Mouse (Mus musculus): ENCODE data around the gene Fat3. TPM values are rescaled to one million over a fixed set of nuclear protein-coding genes. Genes with fewer than 3 reads are reported as not detected.

Fat3 gene
- polyA plus RNA-seq, 1 experiment from 2014 or later: 1.1 TPM

DNA sequence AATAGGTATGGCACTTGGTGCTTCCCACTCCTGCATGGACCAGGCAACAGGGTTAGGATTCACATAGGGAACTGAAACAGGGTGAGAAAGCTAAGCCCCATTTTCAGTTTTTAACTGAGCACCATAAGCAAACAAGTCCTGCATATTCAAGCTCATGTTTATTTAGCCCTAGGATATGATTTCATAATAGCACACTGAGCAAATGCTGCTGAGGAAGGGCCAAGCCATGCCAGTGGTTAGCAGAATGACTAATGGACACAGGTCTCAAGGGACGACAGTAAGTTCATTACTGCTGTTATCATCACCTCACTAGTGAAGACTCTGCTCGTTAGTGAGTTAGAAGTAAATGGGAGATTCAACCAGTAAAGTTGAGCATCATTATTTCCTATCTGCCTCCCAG, 333.0 kb downstream of the Fat3 start:
- WGBS: 59% methylated on average over 2 of the region's 2 CpGs
- no peaks in the 10 kb centered on the region for H3K36me3 ChIP-seq
- no peak overlapping the region for H3K27ac ChIP-seq (replicated peaks)
- H3K27me3 ChIP-seq (replicated peaks): no peaks in the 10 kb centered on the region
- no peak for ATAC-seq (ENCODE audit: extremely low read depth, insufficient number of reproducible peaks, low FRiP score, low TSS enrichment)
- 0 out of 2 replicates have a peak, but pooled peaks cover 4% of the 10 kb centered on the region for H3K4me1 ChIP-seq
- no peaks in the 10 kb centered on the region; the same call in 1 of the 2 replicates for H3K9me3 ChIP-seq
- no peak overlapping the region for H3K4me2 ChIP-seq
- H3K9ac ChIP-seq: no peak overlapping the region
- no peak overlapping the region for H3K4me3 ChIP-seq

DNA sequence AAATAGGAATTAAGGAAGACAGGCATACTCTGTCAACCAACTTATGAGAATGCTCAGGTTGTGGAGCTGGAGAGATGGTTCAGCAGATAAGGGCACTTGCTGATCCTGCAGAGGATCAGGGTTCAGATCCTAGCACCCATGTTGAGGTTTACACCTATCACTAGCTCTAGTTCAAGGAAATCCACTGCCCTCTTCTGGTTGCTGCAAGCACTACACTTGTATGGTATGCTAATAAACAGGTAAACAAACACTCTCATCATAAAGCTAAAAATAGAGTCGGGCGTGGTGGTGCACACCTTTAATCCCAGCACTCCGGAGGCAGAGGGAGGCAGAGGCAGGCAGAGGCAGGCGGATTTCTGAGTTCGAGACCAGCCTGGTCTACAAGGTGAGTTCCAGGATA, 341.7 kb downstream of the Fat3 start:
- H3K27ac ChIP-seq (replicated peaks): no peak overlapping the region
- H3K4me3 ChIP-seq: no peak overlapping the region
- no peak for ATAC-seq (ENCODE audit: extremely low read depth, insufficient number of reproducible peaks, low FRiP score, low TSS enrichment)
- no peaks in the 10 kb centered on the region for H3K4me1 ChIP-seq
- 0 out of 2 replicates have a peak, but pooled peaks cover 3% of the 10 kb centered on the region for H3K9me3 ChIP-seq
- H3K36me3 ChIP-seq: no peaks in the 10 kb centered on the region
- no peak overlapping the region for H3K9ac ChIP-seq
- H3K4me2 ChIP-seq: no peak overlapping the region
- H3K27me3 ChIP-seq (replicated peaks): no peaks in the 10 kb centered on the region
- WGBS: 88% methylated on average over 5 of the region's 5 CpGs

DNA sequence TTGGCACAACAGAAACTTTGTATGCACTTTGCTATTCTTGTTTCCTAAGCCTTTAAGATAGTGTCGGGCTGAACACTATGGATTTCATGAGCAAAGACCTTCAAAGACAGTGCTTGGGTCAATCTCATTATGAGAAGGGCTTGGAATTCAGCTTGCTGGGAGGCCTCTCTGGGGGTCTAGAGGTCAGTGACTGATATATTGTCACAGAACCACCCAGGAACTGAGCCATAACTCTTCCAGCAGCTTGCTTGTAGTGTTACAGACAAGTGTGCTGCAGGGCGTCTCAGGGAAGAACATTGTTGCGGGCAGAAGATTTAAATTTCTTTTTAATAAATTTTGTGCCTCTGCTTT, 347.5 kb downstream of the Fat3 start:
- 57% methylated on average over 3 of the region's 3 CpGs for WGBS
- H3K27ac ChIP-seq (replicated peaks): no peak overlapping the region
- ATAC-seq (ENCODE audit: extremely low read depth, insufficient number of reproducible peaks, low FRiP score, low TSS enrichment): no peak

DNA sequence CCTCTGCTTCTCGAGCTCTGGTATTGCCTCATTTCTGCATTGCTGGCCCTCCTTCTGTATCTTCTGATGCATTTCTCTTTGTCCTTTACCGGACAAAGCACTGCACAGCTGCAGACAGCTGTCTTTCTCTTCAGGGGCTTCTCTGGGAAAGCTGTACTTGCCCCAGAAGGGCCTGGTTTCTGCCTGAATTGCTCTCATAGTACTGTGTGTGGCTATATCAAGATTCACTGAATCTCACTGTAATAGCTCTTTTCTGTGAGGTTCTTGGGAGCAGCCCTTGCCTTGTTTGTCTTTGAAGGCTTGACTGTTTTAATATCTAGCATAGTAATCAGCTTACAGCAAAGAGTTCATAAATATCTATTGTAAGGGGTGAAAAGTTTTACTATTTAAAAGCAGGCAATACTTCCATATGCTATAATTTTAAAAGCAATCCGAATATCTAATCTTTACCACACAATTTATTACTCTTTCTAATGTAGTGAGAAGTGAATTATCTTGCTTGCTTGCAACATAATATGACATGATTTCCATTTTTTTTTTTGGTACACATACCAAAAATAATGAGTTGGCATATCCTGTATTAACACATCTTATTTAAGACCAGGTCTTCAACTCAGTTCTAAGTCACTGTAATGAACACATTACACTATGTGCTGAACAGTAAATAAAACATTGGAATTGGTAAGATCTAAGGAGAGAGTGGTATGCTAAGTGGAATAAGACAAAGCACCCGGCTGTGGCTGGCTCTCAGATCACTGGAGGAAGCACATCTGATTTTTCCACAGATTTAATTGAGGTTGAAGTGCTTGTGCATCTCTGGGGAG, 348.1 kb downstream of the Fat3 start:
- H3K9ac ChIP-seq: no peak overlapping the region
- no peak for ATAC-seq (ENCODE audit: extremely low read depth, insufficient number of reproducible peaks, low FRiP score, low TSS enrichment)
- H3K27me3 ChIP-seq (replicated peaks): no peaks in the 10 kb centered on the region
- 59% methylated on average over 4 of the region's 4 CpGs for WGBS
- H3K4me2 ChIP-seq: no peak overlapping the region
- H3K27ac ChIP-seq (replicated peaks): no peak overlapping the region
- no peaks in the 10 kb centered on the region for H3K9me3 ChIP-seq
- H3K4me3 ChIP-seq: no peak overlapping the region
- no peaks in the 10 kb centered on the region for H3K36me3 ChIP-seq
- peaks cover 8% of the 10 kb centered on the region for H3K4me1 ChIP-seq

More for the DNA sequence above, 347.5 kb downstream of the Fat3 start:
- Histone ChIP-seq H3K9me3 (no peaks in the 10 kb centered on the region), H3K36me3 (no peaks in the 10 kb centered on the region), H3K4me1 (peaks cover 8% of the 10 kb centered on the region), H3K27me3 (replicated peaks) (no peaks in the 10 kb centered on the region), H3K4me2 (no peak overlapping the region), H3K9ac (no peak overlapping the region), H3K4me3 (no peak overlapping the region)

DNA sequence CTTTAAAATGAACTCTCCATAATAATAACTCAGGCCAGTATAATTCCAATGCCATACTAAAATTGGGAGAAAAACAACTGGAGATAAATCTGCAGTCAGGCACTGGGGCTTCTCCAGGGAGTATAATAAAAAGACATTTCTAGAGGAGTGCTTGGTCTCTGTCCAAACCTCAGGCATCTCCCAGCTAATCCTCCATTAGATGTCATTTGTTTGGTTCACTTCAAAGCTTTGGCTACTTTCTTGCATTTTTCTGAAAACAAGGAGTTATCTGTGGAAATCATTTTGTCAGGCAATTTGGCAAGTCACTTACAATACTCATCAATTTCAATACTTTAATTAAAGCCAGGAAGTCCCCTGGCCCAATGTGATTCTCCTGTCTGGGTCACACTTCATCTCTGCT, 351.0 kb downstream of the Fat3 start:
- Histone ChIP-seq H3K9me3 (no peaks in the 10 kb centered on the region), H3K27ac (replicated peaks) (no peak overlapping the region), H3K27me3 (replicated peaks) (no peaks in the 10 kb centered on the region), H3K9ac (no peak overlapping the region), H3K4me2 (no peak overlapping the region), H3K4me3 (no peak overlapping the region), H3K4me1 (peaks cover 8% of the 10 kb centered on the region), H3K36me3 (no peaks in the 10 kb centered on the region)
- no peak for ATAC-seq (ENCODE audit: extremely low read depth, insufficient number of reproducible peaks, low FRiP score, low TSS enrichment)

DNA sequence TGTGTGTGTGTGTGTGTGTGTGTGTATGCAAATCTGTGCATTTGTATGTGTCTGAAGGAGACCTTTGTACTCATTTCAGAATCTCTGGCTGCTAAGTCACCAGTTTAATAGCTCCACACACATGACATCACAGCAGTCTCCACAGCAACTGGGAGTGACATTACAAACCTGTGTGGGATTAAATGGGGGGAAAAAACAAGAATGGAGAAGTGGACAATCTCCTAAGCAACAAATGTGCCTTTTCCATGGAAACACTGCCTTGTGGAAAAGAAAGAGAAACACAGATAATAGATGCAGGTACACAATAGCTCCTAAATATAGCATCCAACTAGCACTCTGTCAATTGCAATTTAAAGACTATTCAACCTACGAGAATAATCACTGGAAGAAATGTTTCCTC, 353.4 kb downstream of the Fat3 start:
- Histone ChIP-seq H3K9ac (no peak overlapping the region), H3K4me2 (no peak overlapping the region), H3K36me3 (no peaks in the 10 kb centered on the region), H3K27ac (replicated peaks) (no peak overlapping the region), H3K4me1 (peaks cover 4% of the 10 kb centered on the region; the same call in 1 of the 2 replicates), H3K9me3 (no peaks in the 10 kb centered on the region), H3K4me3 (no peak overlapping the region), H3K27me3 (replicated peaks) (no peaks in the 10 kb centered on the region)
- WGBS: 25% methylated on average over 1 of the region's 1 CpGs
- ATAC-seq (ENCODE audit: extremely low read depth, insufficient number of reproducible peaks, low FRiP score, low TSS enrichment): no peak

DNA sequence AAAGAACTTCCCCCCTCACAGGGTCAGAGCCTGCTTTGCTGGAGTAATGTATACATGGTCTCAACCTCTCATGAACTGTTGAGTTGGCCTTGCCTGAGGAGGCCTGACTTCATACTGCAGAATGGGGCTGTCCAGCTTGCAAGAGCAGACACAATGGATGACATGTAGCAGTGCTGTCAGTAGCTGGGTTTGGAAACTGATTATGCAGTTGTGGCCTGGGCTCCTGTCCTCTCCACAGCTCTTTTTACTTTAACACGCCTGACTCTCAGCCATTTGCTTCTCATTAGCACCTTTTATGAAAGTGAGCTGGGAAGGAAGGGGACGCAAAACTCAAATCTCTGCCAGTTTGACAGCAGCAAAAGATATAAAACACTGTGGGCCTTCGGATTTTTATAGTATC, 356.4 kb downstream of the Fat3 start:
- ATAC-seq (ENCODE audit: extremely low read depth, insufficient number of reproducible peaks, low FRiP score, low TSS enrichment): no peak
- no peak overlapping the region for H3K27ac ChIP-seq (replicated peaks)
- WGBS: 56% methylated on average over 3 of the region's 3 CpGs
- no peaks in the 10 kb centered on the region for H3K36me3 ChIP-seq
- no peak overlapping the region for H3K4me3 ChIP-seq
- H3K4me2 ChIP-seq: no peak overlapping the region
- no peak overlapping the region for H3K9ac ChIP-seq
- H3K4me1 ChIP-seq: peaks cover 4% of the 10 kb centered on the region; the same call in 1 of the 2 replicates
- no peaks in the 10 kb centered on the region for H3K27me3 ChIP-seq (replicated peaks)
- no peaks in the 10 kb centered on the region for H3K9me3 ChIP-seq

DNA sequence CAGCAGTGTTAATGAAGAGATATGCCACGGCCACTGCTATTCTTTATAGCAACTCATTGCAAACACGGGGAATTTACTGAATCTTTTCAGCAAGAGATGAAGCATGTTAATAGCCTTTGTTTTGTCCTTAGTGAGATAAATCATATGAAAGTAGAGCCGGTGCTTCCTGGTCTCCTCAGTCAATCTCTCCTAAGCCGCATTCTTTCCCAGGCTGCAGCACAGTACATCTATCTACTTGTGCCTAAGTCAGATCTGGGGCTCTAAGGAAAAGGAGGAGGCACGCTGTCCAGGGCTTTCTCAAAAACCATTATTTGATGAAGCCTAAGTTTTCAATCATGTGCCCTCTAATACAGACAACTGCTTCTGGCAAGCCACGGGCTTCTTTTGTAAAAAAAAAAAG, 361.8 kb downstream of the Fat3 start:
- H3K36me3 ChIP-seq: no peaks in the 10 kb centered on the region
- no peak overlapping the region for H3K4me2 ChIP-seq
- ATAC-seq (ENCODE audit: extremely low read depth, insufficient number of reproducible peaks, low FRiP score, low TSS enrichment): no peak
- H3K9ac ChIP-seq: no peak overlapping the region
- WGBS: 69% methylated on average over 6 of the region's 6 CpGs
- no peak overlapping the region for H3K27ac ChIP-seq (replicated peaks)
- H3K4me3 ChIP-seq: no peak overlapping the region
- H3K9me3 ChIP-seq: no peaks in the 10 kb centered on the region
- H3K4me1 ChIP-seq: peaks cover under 1% of the 10 kb centered on the region; the same call in 1 of the 2 replicates
- H3K27me3 ChIP-seq (replicated peaks): no peaks in the 10 kb centered on the region; the same call in 1 of the 2 replicates

DNA sequence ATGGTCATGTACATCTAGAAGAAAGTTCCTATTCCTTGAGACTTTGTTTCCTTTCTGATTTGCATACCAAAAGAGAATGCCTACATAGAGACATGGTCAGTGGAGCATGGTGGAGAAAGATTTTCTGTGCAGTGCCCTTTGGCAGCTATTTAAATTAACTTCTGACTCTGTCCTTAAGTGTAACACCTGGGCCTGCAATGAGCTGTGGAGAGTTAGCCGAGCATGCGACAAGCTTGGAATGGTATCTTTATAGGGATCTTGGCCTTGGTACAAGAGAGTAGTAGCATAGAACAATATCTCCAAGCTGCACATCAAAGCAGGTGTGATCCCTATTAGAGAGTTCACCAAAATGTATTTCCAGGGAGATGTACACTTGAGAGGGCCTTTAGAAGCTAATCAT, 368.0 kb downstream of the Fat3 start:
- no peak for ATAC-seq (ENCODE audit: extremely low read depth, insufficient number of reproducible peaks, low FRiP score, low TSS enrichment)

DNA sequence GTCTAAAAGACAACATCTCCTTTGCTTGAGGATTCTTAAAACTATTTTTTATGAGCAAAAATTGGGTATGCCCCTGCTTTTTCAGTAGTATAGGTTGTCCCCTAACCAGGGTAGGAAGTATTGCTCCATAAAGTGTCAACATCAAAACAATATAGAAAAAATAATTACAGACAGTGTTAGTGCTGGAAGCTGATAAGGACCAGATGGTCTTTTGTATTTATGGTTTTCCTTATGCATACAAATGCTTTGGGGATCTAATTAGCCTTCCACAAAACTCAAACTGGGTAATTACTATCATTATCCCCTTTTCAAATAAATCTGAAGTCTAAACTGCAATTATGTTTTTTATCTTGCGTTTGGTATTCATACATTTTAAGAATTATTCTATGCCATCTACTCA, 368.5 kb downstream of the Fat3 start:
- WGBS: 91% methylated on average over 1 of the region's 1 CpGs

More for the DNA sequence above, 368.0 kb downstream of the Fat3 start:
- WGBS: 82% methylated on average over 2 of the region's 2 CpGs
- Histone ChIP-seq H3K4me3 (no peak overlapping the region), H3K9me3 (no peaks in the 10 kb centered on the region), H3K27me3 (replicated peaks) (no peaks in the 10 kb centered on the region), H3K36me3 (no peaks in the 10 kb centered on the region), H3K4me1 (no peaks in the 10 kb centered on the region), H3K9ac (no peak overlapping the region), H3K27ac (replicated peaks) (no peak overlapping the region), H3K4me2 (no peak overlapping the region)

DNA sequence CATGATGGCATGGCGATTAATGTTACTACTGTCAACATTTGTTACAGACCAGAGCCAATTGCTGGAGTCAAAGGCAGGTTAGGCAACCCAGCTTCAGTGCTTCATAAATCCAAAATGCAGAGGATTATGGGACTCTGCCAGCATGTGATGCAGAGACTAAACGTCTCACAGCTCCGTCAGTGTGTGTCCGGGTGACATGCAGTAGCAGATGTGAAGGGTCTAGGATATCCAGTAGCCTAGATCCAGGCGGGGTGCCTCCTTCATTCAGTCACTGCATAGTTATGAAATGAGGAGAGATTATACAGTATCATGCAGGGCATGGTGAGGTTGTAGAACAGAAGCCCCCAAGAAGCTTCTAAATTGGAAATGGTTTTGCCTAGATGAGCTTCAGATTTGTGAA, 379.3 kb downstream of the Fat3 start:
- no peaks in the 10 kb centered on the region; the same call in 1 of the 2 replicates for H3K27me3 ChIP-seq (replicated peaks)
- H3K36me3 ChIP-seq: no peaks in the 10 kb centered on the region
- H3K9me3 ChIP-seq: no peaks in the 10 kb centered on the region
- H3K4me1 ChIP-seq: peaks cover 4% of the 10 kb centered on the region; the same call in 1 of the 2 replicates
- no peak overlapping the region for H3K4me2 ChIP-seq
- ATAC-seq (ENCODE audit: extremely low read depth, insufficient number of reproducible peaks, low FRiP score, low TSS enrichment): no peak
- no peak overlapping the region for H3K4me3 ChIP-seq
- 68% methylated on average over 5 of the region's 5 CpGs for WGBS
- H3K27ac ChIP-seq (replicated peaks): no peak overlapping the region
- no peak overlapping the region for H3K9ac ChIP-seq

More for the DNA sequence above, 368.5 kb downstream of the Fat3 start:
- Histone ChIP-seq H3K4me1 (no peaks in the 10 kb centered on the region), H3K4me2 (no peak overlapping the region), H3K9ac (no peak overlapping the region), H3K36me3 (no peaks in the 10 kb centered on the region), H3K4me3 (no peak overlapping the region), H3K27me3 (replicated peaks) (no peaks in the 10 kb centered on the region), H3K27ac (replicated peaks) (no peak overlapping the region), H3K9me3 (no peaks in the 10 kb centered on the region)
- ATAC-seq (ENCODE audit: extremely low read depth, insufficient number of reproducible peaks, low FRiP score, low TSS enrichment): no peak
